Mouse (Mus musculus) cerebellum, postnatal 10 days (tissue): ENCODE measurements around the gene Tmem140.
A peak's percentile ranks its signal among the peaks of the same experiment; 100 is the strongest.

Experiments
- DNase-seq, 2 experiments: peaks; one replicate each; pipeline ENCODE4 v3.0.0; 2021; ENCODE audit warnings: mixed read lengths in 2 of 2

The Tmem140 gene

DNA sequence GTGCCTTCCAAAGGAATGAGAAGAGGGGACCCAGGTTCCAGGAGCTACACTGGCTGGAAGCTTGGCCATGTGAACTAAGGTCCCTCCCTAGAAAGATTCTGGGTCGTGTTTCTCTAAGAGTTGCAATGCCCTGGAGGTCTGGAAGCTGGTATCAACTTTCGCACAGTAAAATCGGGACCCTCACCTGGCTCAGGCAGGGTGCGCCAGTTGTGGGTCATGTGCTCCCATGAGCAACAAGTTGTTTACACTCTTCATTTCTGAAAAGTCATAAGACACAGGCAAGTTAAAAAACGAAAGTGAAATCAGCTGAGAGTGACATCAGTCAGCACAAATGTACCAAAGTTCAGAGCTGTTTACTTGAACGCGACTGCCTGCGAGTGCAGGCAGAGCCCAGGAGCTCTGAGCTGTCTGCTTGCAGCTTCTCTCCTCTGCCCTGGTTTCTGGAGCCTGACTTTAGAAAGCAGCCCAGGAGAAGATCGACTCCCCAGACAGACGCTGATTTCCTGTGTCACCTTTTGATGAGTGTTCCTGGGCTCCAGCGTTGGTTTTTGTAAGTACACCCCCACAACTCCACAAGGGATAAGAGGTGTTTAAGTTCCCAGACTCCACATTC lies at the start of gene Tmem140:
Gene Tmem140, plus strand, starts transcription at position 356 of the 613 bp plus-strand sequence.
- no peak for DNase-seq

DNA sequence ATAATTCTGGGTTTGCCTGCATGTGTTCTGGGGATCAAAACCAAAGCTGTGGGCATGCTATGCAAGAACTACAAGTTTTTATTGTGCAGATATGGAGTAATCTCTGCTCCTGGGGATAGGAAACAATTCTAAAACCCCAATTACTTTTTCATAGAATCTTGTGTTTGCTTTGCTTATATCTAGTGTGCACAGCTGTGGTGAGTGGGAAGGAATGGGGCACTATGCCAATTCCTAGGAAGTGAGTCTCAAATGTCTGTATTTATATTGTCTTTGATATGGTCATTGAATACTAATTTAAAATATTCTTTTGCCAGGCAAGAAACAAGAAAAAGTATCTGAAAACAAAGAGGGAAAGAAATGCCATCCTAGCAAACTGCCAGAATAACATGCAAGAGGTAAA lies 38.5 kb upstream of the Tmem140 start:
- no peak for DNase-seq

- DNase-seq, result no peak
Measured at GRCm38 (mm10) chr6:34832352-34832751, 30.6 kb upstream of the Tmem140 start.

GRCm38 (mm10) chr6:34861546-34862053 lies 1.3 kb upstream of the Tmem140 start:
- DNase-seq, result no peak

DNA sequence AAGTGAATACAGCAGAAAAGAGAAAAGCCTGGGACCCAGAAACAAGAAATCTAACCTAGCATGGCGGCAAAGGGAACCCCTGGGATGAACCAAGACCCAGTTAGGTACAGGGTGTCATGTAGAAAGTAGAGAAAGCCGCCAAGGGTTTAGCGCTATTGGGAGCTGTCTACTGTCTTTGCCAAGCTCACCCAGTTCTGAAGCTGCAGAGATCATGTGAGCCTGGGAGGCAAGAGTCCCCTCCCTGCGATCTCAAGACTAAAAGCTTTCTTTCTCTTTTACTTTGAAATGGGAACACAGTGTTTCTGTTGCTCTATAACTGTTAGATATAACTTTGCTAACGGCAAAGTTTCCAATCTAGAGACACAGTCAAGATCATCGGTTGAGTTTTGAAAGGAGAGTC lies 565 bp upstream of the Tmem140 start:
- no peak for DNase-seq

- no peak for DNase-seq
Measured at GRCm38 (mm10) chr6:34863786-34864514, 1.0 kb downstream of the Tmem140 start.

- DNase-seq, result no peak
Measured at GRCm38 (mm10) chr6:34865213-34865612, 2.3 kb downstream of the Tmem140 start.

GRCm38 (mm10) chr6:34865711-34866593 lies 3.0 kb downstream of the Tmem140 start:
- DNase-seq, result no peak

GRCm38 (mm10) chr6:34866786-34867185 lies 3.8 kb downstream of the Tmem140 start:
- no peak for DNase-seq

- DNase-seq, result no peak
Measured at GRCm38 (mm10) chr6:34867301-34867994, 4.5 kb downstream of the Tmem140 start.

DNA sequence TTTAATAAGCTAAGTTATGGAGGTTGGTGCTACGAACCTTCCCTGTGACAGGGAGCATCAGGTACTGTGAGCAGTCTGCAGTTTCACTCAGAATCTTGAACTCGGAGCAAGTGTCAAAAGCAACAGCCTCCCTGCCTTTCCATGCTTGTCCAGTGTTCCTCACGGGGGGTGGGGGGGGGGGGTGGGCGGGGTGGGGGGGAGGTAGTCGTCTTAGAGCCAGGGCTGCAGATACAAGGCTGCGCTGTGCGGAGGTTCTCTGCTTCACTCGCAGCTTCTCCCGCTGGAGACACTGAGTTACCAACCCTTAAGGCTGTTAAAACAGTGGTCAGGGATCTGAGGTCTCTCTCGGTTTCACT lies 5.0 kb downstream of the Tmem140 start:
- no peak for DNase-seq

GRCm38 (mm10) chr6:34868507-34869217 lies 5.7 kb downstream of the Tmem140 start:
- no peak for DNase-seq

DNA sequence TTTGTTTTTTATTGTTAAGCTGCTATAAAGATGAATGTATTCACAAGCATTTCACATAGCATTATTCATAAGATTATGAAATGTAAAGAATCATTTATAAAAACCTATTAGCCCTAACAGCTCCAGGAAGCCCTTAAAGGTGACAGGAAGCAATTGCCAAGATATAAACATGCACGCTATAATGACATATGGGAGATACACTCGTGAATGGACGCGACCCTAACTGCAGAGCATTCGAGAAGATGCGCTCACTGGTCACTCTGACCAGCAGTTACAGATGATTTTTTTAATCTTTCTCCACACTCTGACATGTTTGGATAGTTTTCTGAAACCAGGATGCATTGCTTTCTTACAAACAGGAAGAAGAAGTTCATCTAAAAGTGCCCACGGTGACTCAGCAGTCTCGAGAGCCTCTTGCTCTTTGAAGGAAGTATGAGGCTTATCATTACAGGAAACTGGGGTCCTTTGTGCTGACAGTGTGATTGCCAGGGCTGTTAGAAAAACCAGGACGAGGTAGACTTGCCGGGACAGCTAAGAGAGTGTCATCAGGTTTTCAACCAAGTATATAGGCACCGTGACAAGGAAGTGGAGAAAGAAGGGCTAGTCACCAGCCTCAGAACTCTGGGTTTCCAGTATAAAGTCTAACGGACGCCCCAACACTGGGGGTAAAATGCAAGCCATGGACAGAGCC lies 6.4 kb downstream of the Tmem140 start:
- no peak for DNase-seq

- DNase-seq, result no peak
Measured at GRCm38 (mm10) chr6:34870136-34870535, 7.2 kb downstream of the Tmem140 start.

DNA sequence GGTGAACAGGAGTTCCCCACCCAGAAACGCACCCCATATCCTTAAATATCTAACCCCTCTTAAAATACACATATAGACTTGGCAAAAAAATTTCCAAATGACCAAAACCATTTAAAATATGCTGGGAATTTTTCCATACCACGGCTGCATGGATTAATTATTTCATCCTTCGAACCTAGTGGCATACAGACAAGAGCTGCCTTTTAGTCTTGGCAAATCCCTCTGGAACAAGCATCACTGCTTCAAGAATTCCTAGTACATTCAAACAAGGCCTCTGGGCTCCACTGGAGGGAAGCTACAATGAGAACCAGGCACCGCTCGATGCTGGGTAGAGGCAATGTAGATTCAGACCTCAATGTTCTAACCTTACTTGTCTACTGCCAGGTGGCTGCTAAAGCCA lies 7.8 kb downstream of the Tmem140 start:
- DNase-seq, result no peak

GRCm38 (mm10) chr6:34871929-34872328 lies 9.0 kb downstream of the Tmem140 start:
- no peak for DNase-seq

- DNase-seq, result no peak
Measured at GRCm38 (mm10) chr6:34872871-34873270, 9.9 kb downstream of the Tmem140 start.

DNA sequence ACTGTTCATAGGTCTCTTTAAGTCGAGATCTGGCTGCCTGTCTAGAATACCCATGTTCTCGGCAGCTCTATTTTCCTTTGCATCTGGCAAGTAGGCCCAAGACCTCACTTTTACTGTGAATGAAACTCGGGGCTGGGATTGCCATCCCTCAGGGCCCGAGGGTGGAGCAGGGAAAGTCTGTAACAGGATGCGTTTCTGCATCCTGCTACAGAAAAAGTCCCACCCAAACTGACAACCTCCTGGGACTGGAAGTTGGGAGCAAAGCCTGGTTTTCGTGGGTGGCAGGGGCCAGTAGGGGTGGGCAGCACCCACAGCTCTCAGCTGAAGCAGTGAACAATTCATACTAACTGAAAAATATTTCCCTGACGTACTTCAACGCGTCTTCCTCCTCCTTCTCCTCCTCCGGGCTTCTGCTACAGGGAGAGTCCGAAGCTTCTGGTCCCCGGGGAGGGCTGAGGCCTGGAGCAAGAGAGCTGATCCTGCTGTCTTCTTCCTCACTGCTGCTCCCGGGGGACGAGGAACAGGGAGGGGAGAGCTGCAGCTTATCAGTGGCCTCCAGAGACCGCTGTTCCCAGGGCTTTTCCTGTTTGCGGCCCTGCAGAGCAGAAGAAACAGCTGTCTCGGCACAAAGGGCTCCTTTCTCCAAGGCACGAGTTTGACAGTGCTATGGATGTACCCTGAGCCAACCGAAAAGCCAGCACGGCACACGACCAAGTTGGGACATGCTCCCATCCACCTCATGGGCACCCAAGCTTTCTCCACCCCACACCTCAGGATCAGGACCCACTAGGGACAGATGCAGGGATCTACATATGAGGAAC lies 11.4 kb downstream of the Tmem140 start:
- DNase-seq, result peak in 1 of 2 experiments; percentile 31

GRCm38 (mm10) chr6:34875268-34875761 lies 12.4 kb downstream of the Tmem140 start:
- no peak for DNase-seq
